Comparison of ENCODE assay signal across 15 mouse cellular contexts in the genomic region with DNA sequence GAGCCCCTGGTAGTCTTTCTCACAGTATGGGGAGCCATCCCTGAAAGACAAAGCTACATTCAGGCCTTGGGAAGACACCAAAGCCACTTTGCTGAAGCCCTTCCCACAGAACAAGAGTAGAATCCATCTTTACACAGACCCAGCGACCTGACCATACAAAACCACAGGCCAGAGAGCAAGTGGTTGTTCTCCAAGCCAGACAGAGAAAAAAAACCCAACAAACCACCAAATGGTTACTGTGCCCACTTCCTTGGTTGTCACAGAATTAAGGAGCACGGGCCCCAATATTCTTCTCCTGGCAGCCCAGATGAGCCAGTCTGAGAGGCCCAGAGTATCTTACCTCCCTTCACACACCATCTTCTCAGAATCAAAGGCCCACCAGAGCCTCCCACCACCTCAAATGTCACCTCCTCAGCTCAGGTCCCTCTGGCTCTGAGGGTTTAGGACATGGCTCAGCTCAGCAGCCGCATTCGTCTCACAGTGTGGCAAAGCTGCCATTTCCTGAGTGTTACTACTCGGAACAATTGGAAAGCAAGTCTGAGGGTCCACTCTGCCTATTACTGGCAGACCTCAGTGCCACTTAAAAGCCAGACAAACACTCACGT.
DNase-seq lines count a peak whose midpoint lies in the region; ATAC-seq and TF ChIP-seq lines count a peak whose summit lies in the region.
"Had no signal": no experiment of that assay in that cellular context is flagged by ENCODE, and none has a peak within 500 bp of the region (broad histone marks: within the 10 kb centered on the region; RNA-seq: fewer than 3 reads in every experiment).

No protein-coding gene starts in this region.

- H3K4me2 ChIP-seq in limb, embryonic 11.5 days (ENCODE audit: low read depth, severe bottlenecking): 0 out of 2 replicates have a peak overlapping the region, but pooled peaks have one; percentile 4
- H3K4me2 ChIP-seq: forebrain, embryonic 13.5 days; limb, embryonic 12.5 days; midbrain, embryonic 12.5 days had no signal

- H3K4me3 ChIP-seq in gastrocnemius, adult 2 months: peak overlapping the region; percentile 67
- H3K4me3 ChIP-seq in limb, embryonic 11.5 days (ENCODE audit: low read depth, low read length): no peak overlapping the region
- H3K4me3 ChIP-seq in limb, embryonic 10.5 days: no peak overlapping the region
- H3K4me3 ChIP-seq: forebrain, embryonic 13.5 days; layer of hippocampus, adult 2 months; limb, embryonic 12.5 days; midbrain, embryonic 12.5 days had no signal

- TF ChIP-seq CTCF in gastrocnemius, adult 2 months (IDR thresholded peaks at IDR 0.05): no peak

- ATAC-seq in limb, embryonic 11.5 days (ENCODE audit: insufficient number of reproducible peaks, low FRiP score, low TSS enrichment, low read depth): no peak
- ATAC-seq: forebrain, embryonic 13.5 days had no signal

- intact Hi-C loops in gastrocnemius, adult 2 months (cut with DNase I): loop anchor here (5.0 to 10.0 kb wide), 2 partner anchors 36 to 208 kb away; no protein-coding TSS in a partner anchor

- H3K27ac ChIP-seq in gastrocnemius, adult 2 months: peak overlapping the region; percentile 72
- no peak overlapping the region for H3K27ac ChIP-seq in limb, embryonic 11.5 days (replicated peaks; ENCODE audit: low read depth, low read length)
- no peak overlapping the region for H3K27ac ChIP-seq in limb, embryonic 10.5 days
- H3K27ac ChIP-seq: forebrain, embryonic 13.5 days; layer of hippocampus, adult 2 months; limb, embryonic 12.5 days; midbrain, embryonic 12.5 days had no signal

- DNase-seq in gastrocnemius, adult 2 months: no peak
- DNase-seq in gastrocnemius, postnatal 4 days (ENCODE audit: low spot score in 2 of 2): no peak
- no peak for DNase-seq in limb, embryonic 11.5 days (ENCODE audit: low spot score)
- no peak for DNase-seq in limb, embryonic 10.5 days (ENCODE audit: low spot score)
- DNase-seq in 416B (ENCODE audit: low read depth): peak; percentile 56
- peak; percentile 56 for DNase-seq in naive thymus-derived CD4-positive, alpha-beta T cell, adult 2 months (ENCODE audit: low read depth)
- no peak for DNase-seq in c-Kit-positive CD71-positive TER-119-positive erythroid progenitor cells, embryonic 14.5 days (ENCODE audit: low spot score)
- DNase-seq in right cerebral cortex, adult 2 months (ENCODE audit: low spot score in 2 of 2): no peak
- DNase-seq: cerebellum, adult 2 months; heart, postnatal 36 days; right cerebral cortex, adult 18-20 months had no signal

- no peak overlapping the region for H3K9ac ChIP-seq in limb, embryonic 11.5 days (ENCODE audit: low read length)
- H3K9ac ChIP-seq: forebrain, embryonic 13.5 days; limb, embryonic 12.5 days; midbrain, embryonic 12.5 days had no signal

- no peaks in the 10 kb centered on the region for H3K27me3 ChIP-seq in limb, embryonic 11.5 days (ENCODE audit: control insufficient read depth, insufficient read depth, low read length)
- peaks cover 62% of the 10 kb centered on the region for H3K27me3 ChIP-seq in limb, embryonic 10.5 days (ENCODE audit: low read depth, poor library complexity, severe bottlenecking)
- H3K27me3 ChIP-seq: forebrain, embryonic 13.5 days; midbrain, embryonic 12.5 days had no signal

- WGBS in limb, embryonic 11.5 days: 79% methylated on average over 6 of the region's 6 CpGs
- 80% methylated on average over 6 of the region's 6 CpGs for WGBS in limb, embryonic 10.5 days

- no peaks in the 10 kb centered on the region for H3K9me3 ChIP-seq in limb, embryonic 11.5 days (ENCODE audit: control insufficient read depth, low read length)
- H3K9me3 ChIP-seq in limb, embryonic 10.5 days (replicated peaks): no peaks in the 10 kb centered on the region
- H3K9me3 ChIP-seq: forebrain, embryonic 13.5 days; limb, embryonic 12.5 days; midbrain, embryonic 12.5 days had no signal

- H3K36me3 ChIP-seq in limb, embryonic 11.5 days (ENCODE audit: control insufficient read depth, insufficient read depth, low read length): no peaks in the 10 kb centered on the region
- no peaks in the 10 kb centered on the region for H3K36me3 ChIP-seq in limb, embryonic 10.5 days
- H3K36me3 ChIP-seq: limb, embryonic 12.5 days; midbrain, embryonic 12.5 days had no signal

- H3K4me1 ChIP-seq in limb, embryonic 11.5 days (ENCODE audit: control insufficient read depth, insufficient read depth, low read length): peaks cover 17% of the 10 kb centered on the region
- peaks cover 25% of the 10 kb centered on the region for H3K4me1 ChIP-seq in limb, embryonic 10.5 days

Comparison
In these comparisons a context has a peak if more than half of its experiments do, and no peak if none do; other contexts are left out.
1. DNase-seq: peak in 416B (single experiment) and naive thymus-derived CD4-positive, alpha-beta T cell, adult 2 months (single experiment); none in gastrocnemius, adult 2 months (single experiment), gastrocnemius, postnatal 4 days (0 of 2), limb, embryonic 11.5 days (single experiment), limb, embryonic 10.5 days (single experiment), c-Kit-positive CD71-positive TER-119-positive erythroid progenitor cells, embryonic 14.5 days (single experiment) and right cerebral cortex, adult 2 months (0 of 2).